Mouse (Mus musculus) embryonic fibroblast, embryonic 13.5 days (primary cell): Measurements from ENCODE around the gene Arhgap24. TPM values are rescaled to one million over a fixed set of nuclear protein-coding genes. Genes with fewer than 3 reads are reported as not detected.

Source experiments
- H3K27ac ChIP-seq: 2 replicates; pipeline ENCODE4 v1.5.1; 2012; ENCODE audit warnings: low read length, control low read depth, inconsistent platforms; ENCODE audit not compliant: insufficient read depth
- H3K4me1 ChIP-seq: 2 replicates; pipeline ENCODE4 v1.6.1; 2011; ENCODE audit warnings: low read length; ENCODE audit not compliant: control insufficient read depth, insufficient read depth
- H3K4me3 ChIP-seq: 2 replicates; pipeline ENCODE4 v1.5.1; 2011; ENCODE audit warnings: mild to moderate bottlenecking, control low read depth, low read length; ENCODE audit not compliant: insufficient read depth
- CTCF ChIP-seq: IDR thresholded peaks from 2 replicates; pipeline ENCODE4 v1.5.1; 2011; ENCODE audit warnings: mild to moderate bottlenecking, control low read depth, low read length, moderate library complexity, borderline replicate concordance; ENCODE audit not compliant: insufficient read depth
- POLR2A ChIP-seq: IDR thresholded peaks from 2 replicates; pipeline ENCODE4 v1.6.1; 2011; ENCODE audit warnings: low read depth, mild to moderate bottlenecking, control low read depth, low read length, moderate library complexity
- polyA plus RNA-seq: library from polyadenylated mRNA; stranded (reverse); fragments of >200 nt; gene quantifications from 2 replicates; pipeline ENCODE4 v1.2.4, GENCODE M21; 2011; ENCODE audit warnings: low read depth; ENCODE audit not compliant: missing spikeins, insufficient read length

The Arhgap24 gene
- polyA plus RNA-seq, result 27.1 and 27.3 TPM in 2 replicates

- Histone ChIP-seq H3K27ac (peak within 1 kb of the TSS; percentile 58), H3K4me3 (peak within 1 kb of the TSS; percentile 57), H3K4me1 (peaks cover 10% of the 10 kb centered on the region)
- peak; percentile 51 for TF ChIP-seq POLR2A
- no peak for TF ChIP-seq CTCF
Measured at GRCm38 (mm10) chr5:102481215-102482211, at the start of gene Arhgap24. Arhgap24 (plus strand) TSS chr5:102481391.

- Histone ChIP-seq H3K4me1 (no peaks in the 10 kb centered on the region), H3K27ac (no peak overlapping the region), H3K4me3 (no peak overlapping the region)
- no peak for TF ChIP-seq POLR2A
- no peak for TF ChIP-seq CTCF
Measured at GRCm38 (mm10) chr5:102434182-102434581, 47.0 kb upstream of the Arhgap24 start.

DNA sequence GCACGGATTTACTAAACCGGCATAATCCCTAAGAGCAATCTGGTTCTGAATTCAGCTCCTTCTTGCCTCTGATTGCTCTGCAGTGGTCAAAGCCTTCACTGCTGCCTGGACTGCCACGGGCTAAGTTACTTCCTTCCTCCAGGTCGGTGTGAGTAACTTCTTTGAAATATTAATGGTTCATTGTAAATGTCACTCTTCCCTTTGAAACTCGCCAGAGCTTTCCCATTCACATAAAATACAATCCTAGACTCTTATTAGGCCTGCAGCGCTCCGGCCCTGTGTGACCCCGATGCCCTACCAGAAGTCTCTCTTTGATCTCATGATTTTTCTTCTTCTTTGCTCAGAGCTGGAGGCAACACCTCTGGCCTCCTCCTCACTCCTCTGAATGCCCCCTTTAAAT is 44.6 kb upstream of the Arhgap24 start:
- Histone ChIP-seq H3K4me3 (no peak overlapping the region), H3K4me1 (no peaks in the 10 kb centered on the region), H3K27ac (no peak overlapping the region)
- TF ChIP-seq POLR2A (no peak), CTCF (no peak)

DNA sequence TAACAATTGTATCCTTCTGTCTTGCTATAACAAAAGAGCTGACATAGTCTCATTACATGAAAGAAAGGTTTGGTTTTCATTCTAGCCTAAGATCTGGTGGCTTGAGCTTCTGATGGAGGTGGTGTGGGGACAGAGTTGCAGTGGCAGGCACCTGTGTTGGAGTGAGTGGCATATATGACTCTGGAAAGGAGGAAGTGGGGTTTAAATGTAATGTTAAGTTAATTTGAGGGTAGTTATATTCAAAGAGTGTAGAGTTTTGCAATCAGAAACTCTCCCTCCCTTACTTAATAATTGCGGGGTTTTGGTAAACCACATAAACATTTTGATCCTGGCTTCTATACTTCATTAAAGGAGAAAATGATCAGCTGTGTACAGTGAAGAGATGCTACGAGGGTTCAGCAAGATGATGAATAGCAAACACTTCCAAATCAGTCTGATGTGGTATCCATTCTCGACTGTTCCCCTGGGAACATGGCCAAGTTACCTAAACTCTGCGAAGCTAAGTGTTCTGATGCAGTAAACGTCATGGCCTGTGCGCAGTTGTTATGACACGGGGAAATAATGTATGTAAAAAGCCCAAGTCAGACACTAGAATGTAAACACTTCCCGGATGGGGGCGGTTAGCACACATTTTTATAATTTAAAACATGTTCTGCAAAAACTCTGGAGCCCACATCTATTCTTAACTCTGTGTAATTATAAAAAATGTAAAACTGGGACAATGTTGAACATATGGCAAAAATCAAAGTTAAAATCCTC is 41.9 kb upstream of the Arhgap24 start:
- no peaks in the 10 kb centered on the region for H3K4me1 ChIP-seq
- H3K27ac ChIP-seq, result no peak overlapping the region
- TF ChIP-seq POLR2A, result no peak
- no peak for TF ChIP-seq CTCF
- no peak overlapping the region for H3K4me3 ChIP-seq

- no peak for TF ChIP-seq POLR2A
- no peak for TF ChIP-seq CTCF
Measured at GRCm38 (mm10) chr5:102447436-102447835, 33.8 kb upstream of the Arhgap24 start.

GRCm38 (mm10) chr5:102450897-102451296 is 30.3 kb upstream of the Arhgap24 start:
- H3K4me3 ChIP-seq, result no peak overlapping the region
- TF ChIP-seq POLR2A (no peak), CTCF (no peak)
- no peak overlapping the region for H3K27ac ChIP-seq
- no peaks in the 10 kb centered on the region for H3K4me1 ChIP-seq

More at GRCm38 (mm10) chr5:102447436-102447835, 33.8 kb upstream of the Arhgap24 start:
- no peak overlapping the region for H3K27ac ChIP-seq
- no peak overlapping the region for H3K4me3 ChIP-seq
- no peaks in the 10 kb centered on the region for H3K4me1 ChIP-seq

GRCm38 (mm10) chr5:102452079-102452797 is 29.0 kb upstream of the Arhgap24 start:
- Histone ChIP-seq H3K27ac (no peak overlapping the region), H3K4me1 (no peaks in the 10 kb centered on the region), H3K4me3 (no peak overlapping the region)
- TF ChIP-seq CTCF (no peak), POLR2A (no peak)

DNA sequence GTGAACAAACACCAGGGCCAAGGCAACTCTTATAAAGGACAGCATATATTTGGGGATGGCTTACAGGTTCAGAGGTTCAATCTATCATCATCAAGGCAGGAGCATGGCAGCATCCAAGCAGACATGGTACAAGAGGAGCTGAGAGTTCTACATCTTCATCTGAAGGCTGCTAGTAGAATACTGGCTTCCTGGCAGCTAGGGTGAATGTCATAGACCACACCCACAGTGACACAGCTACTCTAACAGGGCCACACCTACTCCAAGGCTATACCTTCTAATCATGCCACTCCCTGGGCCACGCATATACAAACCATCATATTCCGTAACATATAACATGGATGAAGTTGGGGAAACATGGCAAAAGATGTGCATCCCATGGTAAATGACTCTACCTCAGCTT is 27.9 kb upstream of the Arhgap24 start:
- no peak overlapping the region for H3K4me3 ChIP-seq
- H3K27ac ChIP-seq, result no peak overlapping the region
- no peaks in the 10 kb centered on the region for H3K4me1 ChIP-seq
- TF ChIP-seq POLR2A, result no peak
- TF ChIP-seq CTCF, result no peak

GRCm38 (mm10) chr5:102455247-102455646 is 25.9 kb upstream of the Arhgap24 start:
- no peak for TF ChIP-seq CTCF
- TF ChIP-seq POLR2A, result no peak
- Histone ChIP-seq H3K4me3 (no peak overlapping the region), H3K4me1 (no peaks in the 10 kb centered on the region), H3K27ac (no peak overlapping the region)
